Mouse (Mus musculus) testis, adult 2 months (tissue): ENCODE data around the gene 9230102O04Rik.

Source experiments
- CTCF ChIP-seq: fragments of 200-500 bp; IDR thresholded peaks from 2 replicates; pipeline ENCODE4 v1.5.1; 2012; ENCODE audit warnings: low read depth, mild to moderate bottlenecking, inconsistent platforms, low read length, moderate library complexity; ENCODE audit not compliant: control insufficient read depth, insufficient read depth, insufficient replicate concordance
- POLR2A ChIP-seq: fragments of 200-500 bp; IDR thresholded peaks from 2 replicates; pipeline ENCODE4 v1.6.1; 2012; ENCODE audit warnings: low read depth, mild to moderate bottlenecking, inconsistent platforms, low read length, moderate library complexity; ENCODE audit not compliant: control insufficient read depth

- TF ChIP-seq CTCF (no peak), POLR2A (no peak)
These were observed 18.1 kb downstream of the 9230102O04Rik start for GRCm38 (mm10) chr2:9871141-9871716.
